Mouse (Mus musculus): Measurements from ENCODE around the gene Olfr1380. TPM values are rescaled to one million over a fixed set of nuclear protein-coding genes. Genes with fewer than 3 reads are reported as not detected.
"Not testable (repeated sequence)": the region's sequence is repeated elsewhere in the genome, so short reads cannot be mapped to it uniquely, and the experiment has no call there.

The Olfr1380 gene
- polyA plus RNA-seq (2012; ENCODE audit: insufficient read depth, insufficient read length, low replicate concordance, missing spikeins) = not detected in 2 replicates

DNA sequence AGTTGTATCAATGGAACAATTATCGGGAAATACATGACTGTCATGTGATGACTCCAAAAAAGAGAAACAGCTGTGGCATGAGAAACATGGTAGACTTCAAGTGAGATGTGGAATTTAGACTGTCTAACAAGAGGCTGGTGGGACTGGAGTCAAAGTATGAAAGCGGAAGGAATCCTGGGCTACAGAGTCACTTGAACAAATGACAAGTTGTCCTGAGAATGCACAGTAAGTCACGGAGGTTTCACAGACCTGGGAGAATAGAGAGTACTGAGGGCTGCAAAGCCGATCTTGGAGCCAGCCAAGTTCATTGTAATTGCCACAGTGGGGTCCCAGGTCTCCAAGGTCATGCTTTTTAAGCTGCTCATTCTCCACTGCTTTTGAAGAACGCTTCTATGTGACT, at the start of gene Olfr1380:
Olfr1380 (plus strand) TSS at position 301 of the 400 bp plus-strand sequence.
- WGBS = 64% methylated on average over 5 of the region's 5 CpGs
- H3K27ac ChIP-seq (ENCODE audit: insufficient read depth, low read depth, low read length); H3K4me1 ChIP-seq (ENCODE audit: control insufficient read depth, insufficient read depth, low read length); H3K4me3 ChIP-seq (ENCODE audit: insufficient read depth, low read depth, low read length): not testable (repeated sequence)

GRCm38 (mm10) chr11:49518086-49518485, 38.6 kb upstream of the Olfr1380 start:
- Histone ChIP-seq H3K4me1 (ENCODE audit: control insufficient read depth, insufficient read depth, low read length) (no peaks in the 10 kb centered on the region), H3K27ac (ENCODE audit: insufficient read depth, low read depth, low read length) (no peak overlapping the region), H3K4me3 (ENCODE audit: insufficient read depth, low read depth, low read length) (no peak overlapping the region)
- 60% methylated on average over 5 of the region's 5 CpGs for WGBS
- no peak for TF ChIP-seq CTCF (IDR thresholded peaks at IDR 0.05; ENCODE audit: insufficient read depth, low read depth, low read length)
- TF ChIP-seq POLR2A (IDR thresholded peaks at IDR 0.05; ENCODE audit: insufficient read depth, low read depth, low read length) = no peak

- Histone ChIP-seq H3K4me3 (ENCODE audit: insufficient read depth, low read depth, low read length) (no peak within 1 kb of the TSS), H3K4me1 (ENCODE audit: control insufficient read depth, insufficient read depth, low read length) (no peaks in the 10 kb centered on the region), H3K27ac (ENCODE audit: insufficient read depth, low read depth, low read length) (no peak within 1 kb of the TSS)
- no peak for TF ChIP-seq POLR2A (IDR thresholded peaks at IDR 0.05; ENCODE audit: insufficient read depth, low read depth, low read length)
- no peak for TF ChIP-seq CTCF (IDR thresholded peaks at IDR 0.05; ENCODE audit: insufficient read depth, low read depth, low read length)
These were observed 37.3 kb upstream of the Olfr1380 start, which contains the start of gene Olfr1383 for GRCm38 (mm10) chr11:49519348-49519747. TSS of gene Olfr1383 (plus strand) at chr11:49519648.

DNA sequence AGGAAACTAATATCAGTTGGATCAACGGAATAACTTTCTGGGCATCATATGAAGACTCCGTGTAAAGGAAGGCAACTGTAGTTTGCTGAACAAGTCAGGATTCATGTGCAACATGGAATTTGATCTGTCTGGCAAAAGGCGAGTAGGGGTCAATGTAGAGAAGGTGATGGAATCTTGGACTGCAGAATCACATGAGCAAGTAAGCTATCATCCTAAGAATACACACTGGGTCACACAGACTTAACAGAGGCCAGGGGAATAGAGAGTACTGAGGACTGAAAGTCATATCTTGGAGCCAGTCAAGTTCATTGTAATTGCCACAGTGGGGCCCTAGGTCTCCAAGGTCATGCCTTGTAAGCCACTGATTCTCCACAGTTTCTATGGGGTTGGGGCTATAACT, 28.7 kb upstream of the Olfr1380 start, which contains the start of gene Olfr1382:
Olfr1382 (plus strand) TSS at position 301 of the 400 bp plus-strand sequence.
- WGBS = 81% methylated on average over 3 of the region's 3 CpGs
- H3K4me3 ChIP-seq (ENCODE audit: insufficient read depth, low read depth, low read length) = no peak within 1 kb of the TSS
- H3K27ac ChIP-seq (ENCODE audit: insufficient read depth, low read depth, low read length) = no peak within 1 kb of the TSS
- no peaks in the 10 kb centered on the region for H3K4me1 ChIP-seq (ENCODE audit: control insufficient read depth, insufficient read depth, low read length)
- no peak for TF ChIP-seq POLR2A (IDR thresholded peaks at IDR 0.05; ENCODE audit: insufficient read depth, low read depth, low read length)
- no peak for TF ChIP-seq CTCF (IDR thresholded peaks at IDR 0.05; ENCODE audit: insufficient read depth, low read depth, low read length)

GRCm38 (mm10) chr11:49532761-49533160, 23.9 kb upstream of the Olfr1380 start:
- Histone ChIP-seq H3K4me1 (ENCODE audit: control insufficient read depth, insufficient read depth, low read length) (no peaks in the 10 kb centered on the region), H3K4me3 (ENCODE audit: insufficient read depth, low read depth, low read length) (no peak overlapping the region), H3K27ac (ENCODE audit: insufficient read depth, low read depth, low read length) (no peak overlapping the region)
- TF ChIP-seq CTCF (IDR thresholded peaks at IDR 0.05; ENCODE audit: insufficient read depth, low read depth, low read length) (no peak), POLR2A (IDR thresholded peaks at IDR 0.05; ENCODE audit: insufficient read depth, low read depth, low read length) (no peak)

- not testable (repeated sequence) for H3K27ac ChIP-seq (ENCODE audit: insufficient read depth, low read depth, low read length); H3K4me1 ChIP-seq (ENCODE audit: control insufficient read depth, insufficient read depth, low read length); H3K4me3 ChIP-seq (ENCODE audit: insufficient read depth, low read depth, low read length)
- 80% methylated on average over 2 of the region's 2 CpGs for WGBS
These were observed 20.0 kb upstream of the Olfr1380 start for GRCm38 (mm10) chr11:49536631-49537030.

- H3K27ac ChIP-seq (ENCODE audit: insufficient read depth, low read depth, low read length); H3K4me3 ChIP-seq (ENCODE audit: insufficient read depth, low read depth, low read length); H3K4me1 ChIP-seq (ENCODE audit: control insufficient read depth, insufficient read depth, low read length): not testable (repeated sequence)
- WGBS = 66% methylated on average over 3 of the region's 3 CpGs
These were observed 13.5 kb upstream of the Olfr1380 start, which contains the start of gene Olfr1381 for GRCm38 (mm10) chr11:49543149-49543548. TSS of gene Olfr1381 (plus strand) at chr11:49543449.

- H3K4me3 ChIP-seq (ENCODE audit: insufficient read depth, low read depth, low read length); H3K4me1 ChIP-seq (ENCODE audit: control insufficient read depth, insufficient read depth, low read length): not testable (repeated sequence)
- 94% methylated on average over 3 of the region's 3 CpGs for WGBS
These were observed 2.6 kb upstream of the Olfr1380 start for GRCm38 (mm10) chr11:49554033-49554432.

DNA sequence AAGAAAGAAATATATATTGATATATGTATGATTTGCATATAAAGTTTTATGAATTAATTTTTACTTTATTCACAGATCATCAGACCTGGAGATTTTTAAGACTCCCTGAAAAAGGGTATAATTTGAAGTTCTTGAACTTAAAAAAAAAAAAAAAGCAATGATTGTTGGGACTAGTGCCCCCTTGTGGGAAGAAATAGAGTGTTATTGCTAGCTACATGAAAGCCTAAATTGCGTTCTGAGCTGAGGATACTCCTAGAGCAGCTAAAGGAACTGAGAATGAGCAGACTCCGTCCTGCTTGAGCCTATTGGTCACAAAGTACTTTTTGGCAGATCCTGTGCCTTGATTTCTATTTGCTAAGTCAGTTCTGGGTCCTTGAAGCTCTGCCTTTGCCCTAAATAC, 18.4 kb downstream of the Olfr1380 start:
- WGBS = 54% methylated on average over 2 of the region's 2 CpGs

More at GRCm38 (mm10) chr11:49554033-49554432, 2.6 kb upstream of the Olfr1380 start:
- not testable (repeated sequence) for H3K27ac ChIP-seq (ENCODE audit: insufficient read depth, low read depth, low read length)

GRCm38 (mm10) chr11:49580452-49580851, 23.8 kb downstream of the Olfr1380 start:
- not testable (repeated sequence) for H3K4me1 ChIP-seq (ENCODE audit: control insufficient read depth, insufficient read depth, low read length); H3K27ac ChIP-seq (ENCODE audit: insufficient read depth, low read depth, low read length); H3K4me3 ChIP-seq (ENCODE audit: insufficient read depth, low read depth, low read length)
- 86% methylated on average over 8 of the region's 8 CpGs for WGBS

More for the DNA sequence above, 18.4 kb downstream of the Olfr1380 start:
- H3K4me3 ChIP-seq (ENCODE audit: insufficient read depth, low read depth, low read length); H3K27ac ChIP-seq (ENCODE audit: insufficient read depth, low read depth, low read length); H3K4me1 ChIP-seq (ENCODE audit: control insufficient read depth, insufficient read depth, low read length): not testable (repeated sequence)

- Histone ChIP-seq H3K4me3 (ENCODE audit: insufficient read depth, low read depth, low read length) (no peak overlapping the region), H3K27ac (ENCODE audit: insufficient read depth, low read depth, low read length) (no peak overlapping the region), H3K4me1 (ENCODE audit: control insufficient read depth, insufficient read depth, low read length) (no peaks in the 10 kb centered on the region)
- WGBS = 94% methylated on average over 19 of the region's 19 CpGs
- TF ChIP-seq POLR2A (IDR thresholded peaks at IDR 0.05; ENCODE audit: insufficient read depth, low read depth, low read length) (no peak), CTCF (IDR thresholded peaks at IDR 0.05; ENCODE audit: insufficient read depth, low read depth, low read length) (no peak)
These were observed 33.5 kb downstream of the Olfr1380 start for GRCm38 (mm10) chr11:49590213-49590612.

DNA sequence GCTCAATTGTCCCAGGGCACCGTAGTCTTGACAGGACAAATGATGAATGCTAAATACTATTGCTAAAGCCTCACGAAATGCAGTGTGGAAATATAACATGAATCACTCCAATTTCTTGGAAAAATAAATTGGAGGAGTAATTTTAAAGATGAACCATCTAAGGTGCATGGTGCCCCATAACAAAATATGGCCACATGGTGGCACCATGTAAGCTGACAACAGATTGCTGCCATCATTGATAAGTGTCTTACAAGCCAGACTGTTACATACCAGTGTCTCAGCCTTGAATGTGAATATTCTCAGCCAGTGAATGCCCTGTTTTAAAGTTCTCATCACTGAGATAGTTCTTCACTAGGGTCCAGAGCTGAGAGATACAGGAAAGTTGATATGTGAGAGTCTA, 40.5 kb downstream of the Olfr1380 start:
- not testable (repeated sequence) for H3K27ac ChIP-seq (ENCODE audit: insufficient read depth, low read depth, low read length); H3K4me3 ChIP-seq (ENCODE audit: insufficient read depth, low read depth, low read length); H3K4me1 ChIP-seq (ENCODE audit: control insufficient read depth, insufficient read depth, low read length)
- 59% methylated on average over 2 of the region's 2 CpGs for WGBS

DNA sequence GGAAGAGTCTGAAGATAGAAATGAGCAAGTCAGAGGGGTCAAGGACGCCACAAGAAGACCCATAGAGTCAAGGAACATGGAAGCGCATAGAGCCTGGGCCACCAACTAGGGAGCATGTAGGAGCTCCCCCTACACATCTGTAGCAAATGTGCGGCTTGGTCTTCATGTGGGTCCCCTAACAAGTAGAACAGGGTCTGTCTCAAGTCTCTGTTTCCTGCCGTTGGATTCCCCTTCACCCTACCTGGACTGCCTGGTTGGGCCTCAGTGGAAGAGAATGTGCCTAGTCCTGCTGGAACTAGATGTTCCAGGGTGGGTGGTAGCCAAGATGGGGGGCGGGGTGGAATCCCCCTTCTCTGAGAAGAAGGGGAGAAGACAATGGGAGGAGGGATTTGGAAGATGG, 51.6 kb downstream of the Olfr1380 start:
- H3K4me1 ChIP-seq (ENCODE audit: control insufficient read depth, insufficient read depth, low read length); H3K27ac ChIP-seq (ENCODE audit: insufficient read depth, low read depth, low read length); H3K4me3 ChIP-seq (ENCODE audit: insufficient read depth, low read depth, low read length): not testable (repeated sequence)
- whole genome bisulfite sequencing = 85% methylated on average over 5 of the region's 5 CpGs
